Mouse (Mus musculus) thymus, adult 2 months (tissue): ENCODE data around the gene Hmga1b. TPM values are rescaled to one million over a fixed set of nuclear protein-coding genes. Genes with fewer than 3 reads are reported as not detected.
A peak's percentile ranks its signal among the peaks of the same experiment; 100 is the strongest.
"Not testable (repeated sequence)": the region's sequence is repeated elsewhere in the genome, so short reads cannot be mapped to it uniquely, and the experiment has no call there.

Source experiments
- DNase-seq: peaks from one replicate; pipeline ENCODE4 v3.0.0; 2021
- H3K27ac ChIP-seq: fragments of 200-500 bp; 2 replicates; pipeline ENCODE4 v1.5.1; 2012; ENCODE audit warnings: low read length, control low read depth; ENCODE audit not compliant: control insufficient read depth, insufficient read depth
- H3K27me3 ChIP-seq: fragments of 200-500 bp; 2 replicates; pipeline ENCODE4 v1.6.1; 2012; ENCODE audit warnings: mild to moderate bottlenecking, low read length, moderate library complexity, mixed read lengths; ENCODE audit not compliant: control insufficient read depth, insufficient read depth
- H3K36me3 ChIP-seq: fragments of 200-500 bp; 2 replicates; pipeline ENCODE4 v1.6.1; 2012; ENCODE audit warnings: mild to moderate bottlenecking, low read length, moderate library complexity; ENCODE audit not compliant: control insufficient read depth, insufficient read depth
- H3K4me1 ChIP-seq: fragments of 200-500 bp; replicated peaks from 2 replicates; pipeline ENCODE4 v1.6.1; 2012; ENCODE audit warnings: low read length; ENCODE audit not compliant: control insufficient read depth, insufficient read depth
- H3K4me3 ChIP-seq: fragments of 200-500 bp; 2 replicates; pipeline ENCODE4 v1.5.1; 2012; ENCODE audit warnings: mild to moderate bottlenecking, low read length, control low read depth, moderate library complexity; ENCODE audit not compliant: control insufficient read depth, insufficient read depth
- CTCF ChIP-seq: fragments of 200-500 bp; IDR thresholded peaks from 2 replicates; pipeline ENCODE4 v1.5.1; 2012; ENCODE audit warnings: mild to moderate bottlenecking, control low read depth, low read length, moderate library complexity, borderline replicate concordance; ENCODE audit not compliant: control insufficient read depth, poor library complexity, insufficient read depth; ENCODE audit errors: extremely low read depth
- POLR2A ChIP-seq: fragments of 200-500 bp; IDR thresholded peaks from 2 replicates; pipeline ENCODE4 v1.6.1; 2012; ENCODE audit warnings: mild to moderate bottlenecking, low read length, control low read depth, moderate library complexity; ENCODE audit not compliant: control insufficient read depth, poor library complexity, insufficient read depth; ENCODE audit errors: extremely low read depth
- WGBS: fragments of 180-500 bp; shearing (Covaris S2); methylation state at CpG from one replicate; pipeline ENCODE4 v1.1.7; 2018; 5-methylcytosine and 5-hydroxymethylcytosine counted together
- polyA plus RNA-seq: library from polyadenylated mRNA; depleted of rRNA; stranded (reverse); fragments of >200 nt; gene quantifications from 2 replicates; pipeline ENCODE4 v1.2.3, GENCODE M21; 2012

Gene Hmga1b
- polyA plus RNA-seq, 1 experiment = 3.3 TPM

DNA sequence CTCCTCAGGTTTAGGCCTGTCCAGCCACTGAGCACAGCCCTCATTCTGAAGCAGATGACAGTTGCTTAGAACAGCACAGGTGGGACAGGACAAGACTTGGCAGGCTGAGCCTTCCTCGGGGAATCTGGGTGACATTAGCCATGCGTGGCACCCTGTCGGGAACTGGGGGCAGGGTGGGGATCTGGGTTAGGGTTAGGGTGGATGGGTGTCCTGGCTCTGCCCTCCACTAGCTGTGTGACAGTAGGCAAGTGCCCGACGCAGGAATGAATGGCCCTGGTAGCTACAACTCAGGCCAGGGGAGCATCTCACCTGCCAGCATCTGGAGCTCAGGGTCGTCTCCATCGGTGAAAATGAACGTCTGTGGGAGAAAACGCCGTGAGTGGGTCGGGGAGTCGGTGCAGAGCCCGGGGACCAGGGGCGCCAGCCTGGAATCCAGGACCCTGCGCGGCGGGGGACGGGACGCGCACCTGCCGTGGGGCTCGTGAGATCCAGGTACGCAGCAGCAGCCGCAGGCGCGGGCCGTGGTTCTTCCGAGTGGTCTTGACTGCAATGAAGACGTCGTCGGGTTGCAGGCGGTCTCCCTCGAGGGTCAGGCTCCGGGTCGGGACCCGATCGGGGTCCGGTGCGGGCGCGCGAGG is 21.0 kb downstream of the Hmga1b start:
- 4% methylated on average over 42 of the region's 42 CpGs for WGBS
- TF ChIP-seq POLR2A (no peak), CTCF (no peak)
- Histone ChIP-seq H3K36me3 (peaks cover 7% of the 10 kb centered on the region), H3K4me1 (peaks cover 20% of the 10 kb centered on the region), H3K27me3 (no peaks in the 10 kb centered on the region), H3K27ac (no peak overlapping the region), H3K4me3 (peak overlapping the region; percentile 99)
- no peak for DNase-seq

DNA sequence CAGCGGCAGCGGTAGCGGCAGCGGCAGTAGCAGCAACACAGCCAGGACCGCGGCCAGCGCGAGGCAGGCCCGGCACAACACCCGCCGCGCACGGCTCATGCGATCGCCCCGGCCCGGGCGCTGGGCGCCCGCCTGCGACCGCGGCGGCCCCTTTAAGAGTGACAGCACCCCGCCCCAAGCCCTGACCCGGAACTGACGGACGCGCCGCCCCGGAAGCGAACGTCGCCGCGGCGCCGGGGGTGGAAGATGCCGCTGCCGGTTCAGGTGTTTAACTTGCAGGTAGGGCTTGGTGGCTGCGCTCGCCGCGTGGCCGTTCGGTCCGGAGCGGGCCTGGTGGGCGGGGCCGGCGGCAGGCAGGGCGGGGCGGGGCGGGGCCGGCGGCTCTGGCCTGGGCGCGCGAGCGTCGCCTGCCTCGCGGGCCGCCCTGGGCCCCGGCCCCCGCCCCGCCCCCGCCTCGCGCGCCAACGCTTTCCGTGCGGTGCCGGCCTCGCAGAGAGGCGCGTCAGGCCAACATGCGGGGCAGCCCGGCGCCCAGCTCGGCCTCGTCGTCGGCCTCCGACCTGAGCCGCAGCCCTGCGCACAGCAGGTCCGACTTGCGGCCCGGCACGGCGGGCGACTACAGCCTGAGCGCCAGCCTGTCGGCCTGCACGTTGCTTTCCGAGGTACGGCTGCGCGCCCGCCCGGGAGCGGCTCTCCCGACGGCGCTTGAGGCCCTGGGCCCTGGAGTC is 21.6 kb downstream of the Hmga1b start, which contains the start of the genes Rfng and Gps1:
Gene Rfng, minus strand, starts transcription at position 144 of the 728 bp plus-strand sequence.
Gene Gps1, plus strand, starts transcription at position 209 of the 728 bp plus-strand sequence.
- Histone ChIP-seq H3K27ac (no peak within 1 kb of the TSS), H3K36me3 (peaks cover 10% of the 10 kb centered on the region), H3K27me3 (no peaks in the 10 kb centered on the region), H3K4me1 (peaks cover 20% of the 10 kb centered on the region), H3K4me3 (peak within 1 kb of the TSS; percentile 99)
- TF ChIP-seq POLR2A (peak; percentile 54; the same call in 1 of the 2 replicates), CTCF (0 out of 2 replicates have a peak, but pooled peaks have one; percentile 1)
- WGBS = under 1% methylated on average over 101 of the region's 107 CpGs
- peak; percentile 87 for DNase-seq

DNA sequence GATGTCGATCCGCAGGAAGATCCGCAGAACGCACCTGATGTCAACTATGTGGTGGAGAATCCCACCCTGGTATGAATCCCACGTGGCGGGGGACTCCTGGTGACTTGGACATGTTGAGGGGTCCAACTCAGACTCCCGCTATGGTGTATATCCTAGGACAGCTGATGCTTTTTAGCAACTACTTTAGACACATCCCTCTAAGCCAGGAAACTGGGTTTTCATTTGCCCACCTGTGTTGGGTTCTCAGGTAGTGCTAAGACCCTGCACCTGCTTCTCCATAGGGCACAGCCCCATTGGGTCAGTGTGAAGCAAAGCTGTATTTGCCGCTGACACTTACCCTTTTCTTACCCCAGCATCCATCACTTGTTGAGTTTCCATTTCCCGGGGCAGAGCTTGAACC is 22.6 kb downstream of the Hmga1b start:
- Histone ChIP-seq H3K36me3 (peaks cover 19% of the 10 kb centered on the region), H3K4me3 (peak overlapping the region; percentile 93), H3K27me3 (no peaks in the 10 kb centered on the region), H3K4me1 (peaks cover 20% of the 10 kb centered on the region), H3K27ac (no peak overlapping the region)
- no peak for DNase-seq
- TF ChIP-seq CTCF (no peak), POLR2A (no peak)
- WGBS = 56% methylated on average over 9 of the region's 9 CpGs

DNA sequence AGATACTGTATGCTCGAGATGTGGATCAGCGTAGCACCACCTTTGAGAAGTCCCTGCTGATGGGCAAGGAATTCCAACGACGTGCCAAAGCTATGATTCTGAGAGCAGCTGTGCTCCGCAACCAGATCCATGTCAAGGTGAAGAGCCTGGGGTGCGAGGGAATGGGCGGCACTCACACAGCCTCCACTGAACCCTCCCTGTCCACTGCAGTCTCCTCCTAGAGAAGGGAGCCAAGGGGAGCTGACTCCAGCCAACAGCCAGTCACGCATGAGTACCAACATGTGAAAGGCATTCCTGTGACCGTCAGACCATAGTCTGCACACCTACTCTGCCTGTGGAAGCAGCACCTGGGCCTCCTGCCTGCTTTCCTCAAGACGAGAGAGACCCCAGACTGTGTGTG is 25.9 kb downstream of the Hmga1b start:
- H3K4me1 ChIP-seq = peaks cover 12% of the 10 kb centered on the region
- WGBS = 94% methylated on average over 10 of the region's 10 CpGs
- not testable (repeated sequence) for H3K27ac ChIP-seq, DNase-seq, H3K4me3 ChIP-seq, H3K27me3 ChIP-seq
- peaks cover 33% of the 10 kb centered on the region for H3K36me3 ChIP-seq

DNA sequence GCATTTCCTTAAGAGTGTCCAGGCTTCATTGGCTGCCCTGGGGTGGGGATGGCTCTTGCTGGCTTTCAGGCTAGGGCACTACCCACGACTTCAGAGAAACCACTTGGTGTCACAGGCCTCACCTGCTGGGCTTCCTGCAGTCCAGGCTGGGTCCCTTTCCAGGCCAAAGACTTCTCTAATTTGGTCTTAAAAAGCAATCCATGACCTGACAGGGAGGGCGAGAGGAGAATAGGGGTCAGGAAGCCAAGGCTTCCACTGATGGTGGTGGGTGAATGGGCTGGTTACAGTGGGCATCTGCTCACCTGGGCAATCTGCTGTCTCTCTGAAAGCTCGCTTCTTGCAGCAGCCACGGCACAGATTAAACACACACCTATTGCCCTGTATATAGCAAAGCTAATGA is 26.8 kb downstream of the Hmga1b start:
- no peak for TF ChIP-seq CTCF
- no peak for TF ChIP-seq POLR2A
- Histone ChIP-seq H3K4me1 (peaks cover 10% of the 10 kb centered on the region), H3K36me3 (peaks cover 33% of the 10 kb centered on the region), H3K27ac (no peak overlapping the region), H3K4me3 (no peak overlapping the region), H3K27me3 (no peaks in the 10 kb centered on the region)
- no peak for DNase-seq
- 96% methylated on average over 4 of the region's 4 CpGs for WGBS

DNA sequence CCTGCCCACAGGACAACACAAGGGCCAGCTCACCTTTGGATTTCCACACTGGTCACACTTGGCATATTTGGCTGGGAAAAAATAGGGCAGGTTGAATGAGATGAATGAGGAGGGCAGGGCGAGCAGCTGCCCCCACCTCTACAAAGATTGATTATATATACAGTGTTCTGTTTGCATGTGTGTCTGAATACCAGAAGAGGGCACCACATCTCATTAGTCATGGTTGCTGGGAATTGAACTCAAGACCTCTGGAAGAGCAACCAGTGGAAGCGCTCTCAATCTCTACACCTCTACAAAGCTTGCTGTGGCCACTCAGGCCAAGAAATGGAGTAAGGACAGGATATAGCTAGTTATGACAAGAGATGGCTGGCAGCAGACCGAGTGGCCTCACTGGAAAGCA is 27.2 kb downstream of the Hmga1b start:
- no peak overlapping the region for H3K27ac ChIP-seq

More for the DNA sequence above, 27.2 kb downstream of the Hmga1b start:
- Histone ChIP-seq H3K4me3 (no peak overlapping the region), H3K36me3 (peaks cover 33% of the 10 kb centered on the region), H3K4me1 (peaks cover 8% of the 10 kb centered on the region), H3K27me3 (no peaks in the 10 kb centered on the region)
- no peak for DNase-seq
- TF ChIP-seq POLR2A = no peak
- no peak for TF ChIP-seq CTCF
- WGBS = 95% methylated on average over 3 of the region's 3 CpGs
